Mouse (Mus musculus): Measurements from ENCODE around the gene Rad51c.
"Not testable (repeated sequence)": the region's sequence is repeated elsewhere in the genome, so short reads cannot be mapped to it uniquely, and the experiment has no call there.

Rad51c gene

DNA sequence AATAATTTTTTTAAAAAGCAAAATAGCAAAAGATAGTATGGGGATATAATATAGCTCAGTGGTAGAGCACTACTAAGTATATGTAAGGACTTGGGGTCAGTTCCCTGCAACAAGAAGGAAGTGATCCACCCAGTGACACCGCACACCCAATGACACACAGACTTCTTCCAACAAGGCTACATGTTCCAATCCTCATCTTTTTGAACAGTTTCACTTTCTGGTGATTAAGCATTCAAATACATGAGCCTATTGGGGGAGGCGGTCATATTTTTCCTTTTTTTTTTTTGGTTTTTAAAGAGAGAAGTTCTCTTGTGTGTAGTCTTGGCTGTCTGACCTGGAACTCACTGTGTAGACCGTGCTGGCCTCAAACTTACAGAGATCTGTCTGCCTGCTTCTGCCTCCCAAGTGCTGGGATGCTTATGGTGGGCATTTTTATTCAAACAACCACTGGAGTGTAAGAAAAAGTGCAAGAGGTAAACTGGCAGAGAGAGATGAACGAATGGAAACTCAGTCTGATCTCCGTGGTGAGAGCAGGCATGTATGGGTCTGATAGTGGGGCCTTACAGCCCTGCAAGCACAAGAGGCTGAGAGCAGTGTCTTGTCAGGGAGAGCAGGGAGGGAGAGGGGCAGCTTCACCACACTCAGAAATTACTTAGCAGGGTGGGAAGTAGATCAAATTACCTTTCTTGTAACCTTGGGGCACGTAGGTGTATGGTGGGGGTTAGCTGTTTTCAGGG, 28.3 kb upstream of the Rad51c start:
- no peak for DNase-seq (ENCODE audit: extremely low spot score, low read depth, low spot score)

DNA sequence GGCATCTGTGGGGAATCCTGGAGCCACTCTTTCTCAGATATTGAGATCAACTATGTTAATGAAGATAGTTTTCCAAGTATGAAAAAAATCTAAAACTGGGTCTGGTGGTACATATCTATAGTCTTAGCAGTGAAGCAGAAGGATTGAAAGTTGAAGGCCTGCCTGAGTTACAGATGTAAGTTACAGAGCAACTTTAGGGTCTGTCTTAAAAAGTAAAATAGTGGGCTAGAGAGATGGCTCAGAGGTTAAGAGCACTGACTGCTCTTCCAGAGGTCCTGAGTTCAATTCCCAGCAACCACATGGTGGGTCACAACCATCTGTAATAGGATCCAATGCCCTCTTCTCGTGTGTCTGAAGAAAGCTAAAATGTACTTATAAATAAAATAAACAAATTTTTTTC, 27.7 kb upstream of the Rad51c start:
- no peak for DNase-seq (ENCODE audit: extremely low spot score, low read depth, low spot score)

DNA sequence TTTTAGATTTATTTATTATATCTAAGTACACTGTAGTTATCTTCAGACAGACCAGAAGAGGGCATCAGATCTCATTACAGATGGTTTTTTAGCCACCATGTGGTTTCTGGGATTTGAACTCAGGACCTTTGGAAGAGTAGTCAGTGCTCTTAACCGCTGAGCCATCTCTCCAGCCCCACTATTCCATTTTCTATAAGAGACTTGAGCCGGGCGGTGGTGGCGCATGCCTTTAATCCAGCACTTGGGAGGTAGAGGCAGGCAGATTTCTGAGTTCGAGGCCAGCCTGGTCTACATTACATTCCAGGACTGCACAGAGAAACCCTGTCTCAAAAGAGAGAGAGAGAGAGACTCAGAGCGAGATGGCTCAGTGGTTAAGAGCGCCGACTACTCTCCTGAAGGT, 27.1 kb upstream of the Rad51c start:
- not testable (repeated sequence) for DNase-seq (ENCODE audit: extremely low spot score, low read depth, low spot score)

DNA sequence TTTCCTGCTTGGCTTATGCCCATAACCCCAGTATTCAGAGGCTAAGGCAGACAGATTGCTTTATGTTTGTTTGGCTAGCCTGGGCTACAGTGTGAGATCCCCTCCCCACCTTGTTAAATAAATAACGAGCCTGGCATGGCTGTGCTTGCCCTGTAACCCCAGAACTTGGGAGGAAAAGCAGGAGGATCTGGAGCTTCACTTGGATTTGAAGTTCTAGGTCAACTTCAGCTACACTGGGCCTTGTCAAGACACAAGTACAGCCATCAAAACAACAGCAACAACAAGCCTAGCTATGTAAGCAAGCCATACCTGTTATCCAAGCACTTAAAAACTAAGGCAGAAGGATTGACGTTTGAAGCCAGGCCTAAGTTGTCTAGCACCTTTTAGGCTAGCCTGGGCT, 25.6 kb upstream of the Rad51c start:
- no peak for DNase-seq (ENCODE audit: extremely low spot score, low read depth, low spot score)

DNA sequence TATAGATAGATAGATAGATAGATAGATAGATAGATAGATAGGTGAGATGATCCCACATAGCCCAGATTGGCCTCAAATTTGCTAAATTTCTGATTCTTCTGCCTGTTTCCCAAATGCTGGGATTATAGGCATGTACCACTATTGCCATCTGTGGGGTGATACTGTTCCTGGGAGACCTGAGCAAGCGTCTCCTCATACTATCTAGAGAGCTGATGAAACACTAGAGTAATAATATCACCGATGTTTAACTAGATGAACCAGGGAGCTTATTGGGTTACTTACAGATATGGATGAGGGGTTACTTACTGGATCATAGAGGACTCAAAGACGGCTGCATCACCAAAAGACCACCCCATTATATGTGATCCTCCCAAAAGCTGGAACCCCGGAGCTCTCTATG, 24.6 kb upstream of the Rad51c start:
- no peak for DNase-seq (ENCODE audit: extremely low spot score, low read depth, low spot score)

DNA sequence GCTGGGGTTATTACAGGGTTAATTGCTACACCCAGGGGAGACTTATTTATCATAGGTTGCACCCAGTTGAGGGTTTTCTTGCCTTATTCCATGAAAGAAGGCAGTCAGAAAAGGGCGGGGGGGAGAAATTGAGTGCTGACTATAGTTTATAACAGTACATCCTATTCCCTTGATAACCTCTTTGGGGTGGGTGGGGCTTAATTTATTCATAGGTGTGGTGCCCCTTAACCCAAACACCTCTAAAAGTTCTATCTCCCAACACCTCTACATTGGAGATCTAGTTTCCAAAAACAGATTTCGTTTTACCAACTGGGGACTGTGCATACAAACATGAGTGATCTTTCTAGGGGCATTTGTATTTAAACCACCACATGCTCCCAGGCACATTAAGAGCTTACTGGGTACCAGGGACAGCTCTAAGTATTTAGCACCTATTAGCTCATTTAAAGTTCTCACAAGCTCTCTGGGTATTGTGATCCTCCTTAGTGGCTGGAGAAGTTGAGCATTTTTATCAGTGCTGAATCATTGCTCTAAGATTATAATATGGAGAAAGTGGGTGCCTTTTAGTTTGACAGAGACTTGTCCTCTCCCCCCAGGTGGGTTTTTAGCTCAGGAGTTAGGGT, 23.4 kb upstream of the Rad51c start:
- DNase-seq (ENCODE audit: extremely low spot score, low read depth, low spot score): no peak

DNA sequence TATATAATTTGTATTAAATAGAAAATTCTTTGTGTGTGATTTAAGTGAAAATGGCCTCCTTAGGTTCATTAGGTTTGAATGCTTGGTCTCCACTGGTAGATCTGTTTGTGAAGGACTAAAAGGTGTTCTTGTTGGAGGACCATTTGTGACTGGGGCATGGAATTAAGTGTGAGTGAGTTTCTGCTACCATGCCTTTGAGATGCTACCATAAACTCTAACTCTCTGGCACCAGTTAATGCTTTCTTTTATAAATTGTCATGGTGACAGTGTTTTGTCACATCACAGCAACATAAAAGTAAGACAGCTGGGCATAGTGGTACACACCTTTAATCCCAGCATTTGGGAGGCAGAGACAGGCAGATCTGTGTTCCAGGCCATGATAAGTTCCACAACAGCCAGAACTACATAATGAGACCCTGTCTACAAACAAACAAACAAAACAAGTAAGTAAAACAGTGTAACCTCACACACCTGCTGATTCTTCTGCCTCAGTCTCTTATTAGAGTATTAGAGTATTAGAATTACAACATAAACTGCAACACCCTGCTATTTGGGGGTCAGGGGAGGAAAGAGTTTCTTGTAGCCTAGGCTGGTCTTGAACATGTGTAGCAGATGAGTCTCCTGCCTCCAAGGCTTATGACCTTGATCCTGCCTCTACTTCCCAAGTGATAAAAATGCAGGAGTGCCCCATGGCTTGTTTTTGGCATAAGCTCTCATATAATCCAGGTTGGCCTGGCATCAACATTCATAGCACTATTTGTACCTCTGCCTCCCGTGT, 22.7 kb upstream of the Rad51c start:
- no peak for DNase-seq (ENCODE audit: extremely low spot score, low read depth, low spot score)

DNA sequence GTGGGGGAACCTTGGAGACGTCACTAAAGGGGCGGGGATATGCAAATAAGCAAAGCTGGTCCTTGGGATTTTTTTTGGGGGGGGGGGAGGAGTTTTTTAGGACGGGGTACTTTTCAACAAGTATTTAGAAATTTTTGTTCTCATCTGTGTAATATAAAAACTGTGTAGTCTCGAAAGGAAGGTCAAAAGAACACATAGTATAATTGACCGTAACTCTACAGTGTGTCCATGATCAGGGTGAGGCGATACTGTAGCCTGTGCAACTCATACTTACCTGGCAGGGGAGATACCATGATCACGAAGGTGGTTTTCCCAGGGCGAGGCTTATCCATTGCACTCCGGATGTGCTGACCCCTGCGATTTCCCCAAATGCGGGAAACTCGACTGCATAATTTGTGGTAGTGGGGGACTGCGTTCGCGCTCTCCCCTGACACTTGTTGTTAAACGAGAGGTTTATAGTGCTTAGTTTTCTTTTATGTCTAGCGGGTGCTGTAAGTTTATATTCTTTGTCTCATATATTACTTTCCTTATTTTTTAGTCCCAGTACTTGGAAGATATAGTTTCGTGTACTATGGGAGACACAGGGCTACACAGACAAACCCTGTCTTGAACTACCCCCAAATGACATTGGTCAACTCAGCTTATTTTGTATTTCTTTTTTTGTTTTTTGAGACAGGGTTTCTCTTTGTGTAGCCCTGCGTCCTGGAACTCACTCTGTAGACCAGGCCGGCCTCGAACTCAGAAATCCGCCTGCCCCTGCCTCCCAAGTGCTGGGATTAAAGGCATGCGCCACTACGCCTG, 21.9 kb upstream of the Rad51c start:
- peak; percentile 90 for DNase-seq (ENCODE audit: extremely low spot score, low read depth, low spot score)

DNA sequence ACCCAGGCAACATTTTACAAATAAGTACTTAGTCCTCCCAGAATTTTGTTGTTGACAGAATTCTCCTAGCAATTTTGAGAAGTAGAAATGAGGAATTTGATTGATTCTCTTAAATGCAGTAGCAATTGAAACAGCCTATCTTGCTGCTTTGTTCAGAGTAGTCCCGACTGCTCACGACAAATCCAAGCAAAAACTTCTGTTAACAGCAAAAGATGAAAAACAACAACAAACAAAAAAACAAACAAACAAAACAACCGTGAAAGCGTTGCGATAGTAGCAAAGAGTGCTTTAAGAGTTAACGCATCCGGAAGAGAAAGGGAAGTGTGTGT, 21.3 kb upstream of the Rad51c start:
- no peak for DNase-seq (ENCODE audit: extremely low spot score, low read depth, low spot score)

DNA sequence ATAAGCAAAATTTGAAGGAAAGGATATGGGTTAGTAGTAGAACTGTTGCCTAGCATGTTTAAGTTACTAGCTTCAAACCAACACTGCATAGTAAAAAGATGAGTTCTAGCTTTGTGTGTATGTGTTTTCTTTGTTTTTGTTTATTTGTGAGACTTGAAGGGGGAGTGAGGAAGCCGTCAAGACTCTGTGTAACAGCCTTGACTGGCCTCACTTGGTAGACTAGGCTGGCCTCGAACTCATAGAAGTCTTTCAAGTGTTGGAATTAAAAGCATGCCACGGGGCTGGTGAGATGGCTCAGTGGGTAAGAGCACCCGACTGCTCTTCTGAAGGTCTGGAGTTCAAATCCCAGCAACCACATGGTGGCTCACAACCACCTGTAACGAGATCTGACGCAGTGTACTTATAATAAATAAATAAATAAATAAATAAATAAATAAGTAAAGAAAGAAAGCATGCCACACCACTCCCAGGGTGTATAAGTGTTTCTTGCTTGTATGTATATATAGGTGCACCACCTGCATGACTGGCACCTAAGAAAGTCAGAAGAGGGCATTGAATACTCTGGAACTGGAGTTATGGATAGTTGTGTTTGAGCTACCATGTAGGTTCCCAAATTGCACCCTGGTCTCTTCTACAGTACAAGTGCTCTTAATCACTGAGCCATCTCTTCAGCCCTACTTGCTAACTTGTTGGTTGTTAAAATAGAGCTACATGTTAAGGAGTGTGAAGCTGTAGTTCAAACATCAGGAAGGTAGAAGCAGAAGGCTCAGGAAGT, 19.0 kb upstream of the Rad51c start:
- no peak for DNase-seq (ENCODE audit: extremely low spot score, low read depth, low spot score)

DNA sequence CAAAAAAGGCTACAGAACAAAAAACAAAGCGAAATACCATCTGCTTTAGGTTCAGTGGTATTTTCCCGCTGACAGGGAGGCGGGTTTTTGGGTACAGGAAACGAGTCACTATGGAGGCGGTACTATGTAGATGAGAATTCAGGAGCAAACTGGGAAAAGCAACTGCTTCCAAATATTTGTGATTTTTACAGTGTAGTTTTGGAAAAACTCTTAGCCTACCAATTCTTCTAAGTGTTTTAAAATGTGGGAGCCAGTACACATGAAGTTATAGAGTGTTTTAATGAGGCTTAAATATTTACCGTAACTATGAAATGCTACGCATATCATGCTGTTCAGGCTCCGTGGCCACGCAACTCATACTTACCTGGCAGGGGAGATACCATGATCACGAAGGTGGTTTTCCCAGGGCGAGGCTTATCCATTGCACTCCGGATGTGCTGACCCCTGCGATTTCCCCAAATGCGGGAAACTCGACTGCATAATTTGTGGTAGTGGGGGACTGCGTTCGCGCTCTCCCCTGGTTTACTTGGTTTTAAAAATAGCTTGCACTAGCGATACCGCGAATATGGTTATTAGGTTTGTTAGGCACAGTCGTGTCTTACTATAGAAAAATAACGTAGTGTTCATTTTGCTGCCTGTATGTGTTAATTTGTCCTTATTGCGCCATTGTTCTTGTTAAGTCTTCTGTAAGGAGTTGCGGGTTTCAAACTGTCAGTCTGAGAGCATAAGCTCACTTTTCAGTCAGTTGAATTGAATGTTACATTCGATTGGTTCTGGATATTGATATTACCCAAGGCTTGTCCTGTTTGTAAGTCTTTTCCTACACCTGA, 18.0 kb upstream of the Rad51c start:
- DNase-seq (ENCODE audit: extremely low spot score, low read depth, low spot score): peak; percentile 97

DNA sequence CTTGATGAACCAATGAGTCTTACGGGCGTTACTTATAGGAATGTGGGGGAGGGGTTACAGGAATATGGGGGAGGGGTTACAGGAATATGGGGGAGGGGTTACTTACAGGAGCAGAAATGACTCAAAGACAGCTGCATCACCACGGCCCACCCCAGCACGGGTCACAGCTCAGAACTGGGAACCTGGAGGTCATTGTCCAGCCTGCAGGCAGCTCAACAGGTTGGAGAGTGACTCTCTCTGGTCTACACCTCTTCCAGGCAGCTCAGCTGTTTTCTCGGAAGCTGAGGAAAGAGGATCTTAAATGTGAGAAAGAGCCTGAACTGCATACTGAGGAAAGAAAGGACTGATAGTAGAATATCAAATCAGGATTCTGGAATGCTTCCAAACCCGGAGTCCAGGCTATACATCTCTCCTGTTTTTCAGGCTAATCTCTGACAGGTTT, 17.0 kb upstream of the Rad51c start:
- no peak for DNase-seq (ENCODE audit: extremely low spot score, low read depth, low spot score)

DNA sequence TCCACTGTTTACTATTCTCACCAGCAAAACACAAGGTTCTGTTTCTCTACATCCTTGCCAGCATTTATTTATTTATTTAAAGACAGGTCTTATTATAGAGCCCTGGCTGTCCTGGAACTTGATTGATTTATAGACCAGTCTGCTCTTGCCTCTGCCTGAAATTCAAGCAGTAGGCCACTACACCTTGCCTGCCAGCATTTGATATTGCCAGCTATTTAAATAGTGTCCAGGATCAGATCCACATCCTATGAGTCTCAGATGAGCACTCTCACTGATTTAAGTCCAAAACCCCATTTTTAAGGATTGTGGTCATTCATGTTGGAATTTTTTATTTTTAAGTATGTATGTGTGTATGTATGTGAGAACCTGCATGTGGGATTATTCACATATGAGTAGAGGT, 16.1 kb upstream of the Rad51c start:
- no peak for DNase-seq (ENCODE audit: extremely low spot score, low read depth, low spot score)

DNA sequence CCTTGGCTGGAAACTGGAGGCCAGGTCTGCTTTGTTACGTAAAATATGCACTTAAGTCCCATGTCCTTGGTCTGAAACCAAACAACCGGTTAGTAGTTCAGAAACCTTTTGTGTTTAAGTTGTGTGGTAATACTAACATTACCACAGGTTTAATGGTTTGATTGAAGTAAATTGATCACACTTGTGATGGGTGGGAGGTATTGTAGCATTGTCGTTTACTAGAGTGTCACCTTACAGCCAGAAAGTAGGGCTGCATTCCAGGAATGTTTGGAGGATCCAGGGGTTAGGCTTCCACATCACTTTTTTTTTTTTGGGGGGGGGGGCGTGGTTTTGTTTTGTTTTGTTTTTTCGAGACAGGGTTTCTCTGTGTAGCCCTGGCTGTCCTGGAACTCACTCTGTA, 11.4 kb upstream of the Rad51c start:
- no peak for DNase-seq (ENCODE audit: extremely low spot score, low read depth, low spot score)

DNA sequence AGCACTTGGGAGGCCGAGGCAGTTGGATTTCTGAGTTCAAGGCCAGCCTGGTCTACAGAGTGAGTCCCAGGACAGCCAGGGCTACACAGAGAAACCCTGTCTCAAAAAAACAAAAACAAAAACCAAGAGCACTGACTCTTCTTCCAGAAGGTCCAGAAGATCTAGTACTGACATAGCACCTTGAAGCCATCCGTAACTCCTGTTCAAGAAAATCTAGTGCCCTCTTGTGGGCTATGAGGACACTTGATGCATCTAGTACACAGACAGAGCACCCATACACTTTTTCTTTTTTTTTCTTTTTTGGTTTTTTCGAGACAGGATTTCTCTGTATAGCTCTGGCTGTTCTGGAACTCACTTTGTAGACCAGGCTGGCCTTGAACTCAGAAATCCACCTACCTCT, 8.7 kb upstream of the Rad51c start:
- DNase-seq (ENCODE audit: extremely low spot score, low read depth, low spot score): not testable (repeated sequence)

DNA sequence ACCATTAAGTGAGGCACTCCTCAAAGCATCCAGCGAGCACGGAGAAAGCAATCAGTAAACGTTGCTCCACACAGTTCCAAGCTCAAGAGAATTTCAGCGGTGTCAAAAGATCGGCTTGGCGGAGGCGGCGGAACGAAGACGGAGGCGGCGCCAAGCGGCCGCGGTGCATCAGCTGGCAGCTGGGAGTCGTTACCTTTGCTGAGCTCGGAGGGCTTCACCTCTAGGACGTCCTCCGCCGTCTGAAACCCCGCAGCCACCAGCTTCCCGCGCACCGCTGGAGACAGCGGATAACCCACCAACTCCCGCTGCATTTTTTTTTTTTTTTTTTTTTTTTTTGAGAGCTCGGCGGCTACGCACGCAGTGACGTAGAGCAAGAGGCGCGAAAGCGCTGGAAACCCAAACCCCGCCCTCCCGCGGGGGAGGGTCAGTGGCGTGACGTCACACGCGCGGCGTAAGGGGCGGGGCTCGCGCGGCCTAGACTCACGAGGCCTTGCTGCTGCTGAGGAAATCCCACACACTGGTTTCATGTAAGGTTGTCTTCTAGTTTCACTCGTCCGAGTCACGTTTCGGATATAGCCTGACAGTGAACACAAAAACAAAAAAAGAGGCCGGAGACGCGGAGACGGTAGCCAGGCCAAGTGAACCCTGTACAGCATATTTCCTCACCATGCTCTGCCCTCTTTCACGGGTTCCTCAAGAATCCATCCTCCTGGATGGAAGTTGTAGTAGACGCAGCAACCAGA, 472 bp downstream of the Rad51c start:
- peak; percentile 93 for DNase-seq (ENCODE audit: extremely low spot score, low read depth, low spot score)

DNA sequence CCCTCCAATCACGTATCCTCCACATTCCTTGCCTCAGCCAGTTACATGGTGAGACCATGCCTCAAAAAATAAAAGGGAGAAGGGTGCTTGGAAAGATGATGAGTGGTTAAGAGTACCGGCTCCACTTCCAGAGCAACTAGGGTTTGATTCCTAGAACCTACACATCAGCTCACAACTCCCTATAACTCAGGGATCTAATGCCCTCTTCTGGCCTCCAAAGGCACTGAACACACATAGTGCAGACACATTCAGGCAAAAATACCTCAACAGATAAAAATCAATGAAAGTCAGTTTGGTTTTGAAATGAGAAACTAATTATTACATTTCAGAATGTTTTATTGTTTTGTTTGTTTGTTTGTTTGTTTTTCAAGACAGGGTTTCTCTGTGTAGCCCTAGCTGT, 6.4 kb downstream of the Rad51c start:
- DNase-seq (ENCODE audit: extremely low spot score, low read depth, low spot score): no peak

DNA sequence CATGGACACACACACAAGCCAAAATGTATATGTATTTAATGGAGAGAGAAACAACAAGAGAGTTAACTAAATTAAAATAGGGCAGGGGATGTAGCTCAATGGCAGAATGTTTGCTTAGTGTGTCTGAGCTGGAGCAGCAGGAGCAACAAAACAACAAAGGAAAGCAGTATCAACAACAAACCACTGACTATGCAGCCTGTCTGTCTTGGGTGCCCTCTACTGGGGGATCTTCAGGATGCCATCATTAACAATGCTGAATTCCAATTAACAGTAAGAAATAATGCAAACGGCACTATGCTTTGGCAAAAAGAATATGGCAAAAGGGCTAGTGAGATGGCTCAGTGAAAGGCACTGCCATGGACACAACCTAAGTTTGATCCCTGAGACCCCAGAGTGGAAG, 10.9 kb downstream of the Rad51c start:
- DNase-seq (ENCODE audit: extremely low spot score, low read depth, low spot score): no peak

DNA sequence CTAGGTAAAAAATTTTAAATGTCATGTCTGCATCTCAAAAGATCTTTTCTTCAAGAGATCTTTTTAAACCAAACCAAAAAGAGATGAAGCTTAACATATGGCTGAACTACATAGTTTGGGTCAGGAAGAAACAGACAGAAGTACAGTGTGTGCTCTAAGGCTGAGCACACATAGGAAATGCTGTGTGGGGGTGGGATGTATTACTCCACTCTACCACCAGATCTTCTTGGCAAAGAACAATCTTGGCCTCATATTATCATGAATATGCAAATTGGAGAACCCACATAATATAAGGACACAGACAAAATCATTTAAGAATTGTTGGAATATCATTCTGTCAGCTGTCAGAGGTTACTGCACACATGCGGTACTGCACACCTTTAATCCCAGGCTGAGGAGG, 19.1 kb downstream of the Rad51c start:
- DNase-seq (ENCODE audit: extremely low spot score, low read depth, low spot score): no peak

All from hindlimb bud, embryonic 11.5 days (tissue).